Mouse (Mus musculus): ENCODE data around the gene Gm45837. TPM values are rescaled to one million over a fixed set of nuclear protein-coding genes. Genes with fewer than 3 reads are reported as not detected.

Gm45837 gene
- total and polyA plus RNA-seq, 2 experiments, result not detected

- no peak for TF ChIP-seq POLR2A (IDR thresholded peaks at IDR 0.05; ENCODE audit: extremely low read depth, insufficient read depth, low read length)
- no peak for TF ChIP-seq CTCF (IDR thresholded peaks at IDR 0.05; ENCODE audit: low read depth, low read length)
- no peak overlapping the region for H3K4me3 ChIP-seq (ENCODE audit: insufficient read depth, low read depth, low read length)
- WGBS, result 69% methylated on average over 8 of the region's 8 CpGs
These were observed 16.0 kb downstream of the Gm45837 start for GRCm38 (mm10) chr7:101426692-101427091.

DNA sequence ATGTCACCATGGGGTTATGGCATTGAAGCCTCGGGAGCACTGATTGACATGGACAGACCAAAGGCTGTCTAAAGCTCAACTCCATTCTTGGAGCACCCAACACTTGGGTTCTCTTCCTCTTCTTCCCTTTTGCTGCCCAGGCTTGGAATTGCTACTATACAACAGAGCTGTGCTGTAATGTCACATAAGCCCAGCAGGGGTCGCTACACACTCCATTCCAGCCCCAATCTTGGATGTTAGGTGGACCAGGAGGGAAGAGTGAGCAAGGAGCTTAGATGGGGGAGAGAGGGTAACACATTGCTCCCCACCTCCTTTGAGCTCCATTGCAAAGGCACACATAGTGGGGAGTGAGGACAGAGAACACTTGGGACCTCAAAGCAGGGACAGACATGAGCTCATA is 17.1 kb downstream of the Gm45837 start:
- Histone ChIP-seq H3K9ac (ENCODE audit: low read depth, low read length) (no peak overlapping the region), H3K36me3 (ENCODE audit: control insufficient read depth, insufficient read depth, low read length) (no peaks in the 10 kb centered on the region), H3K79me2 (ENCODE audit: control insufficient read depth, insufficient read depth, low read length) (no peaks in the 10 kb centered on the region), H3K4me1 (ENCODE audit: control insufficient read depth, insufficient read depth, low read length) (no peaks in the 10 kb centered on the region), H3K27ac (replicated peaks; ENCODE audit: insufficient read depth, low read depth, low read length) (no peak overlapping the region), H3K27me3 (ENCODE audit: control insufficient read depth, insufficient read depth, low read length) (no peaks in the 10 kb centered on the region), H3K4me3 (ENCODE audit: insufficient read depth, low read depth, low read length) (no peak overlapping the region)
- WGBS, result 4% methylated on average over 2 of the region's 2 CpGs
- DNase-seq (ENCODE audit: extremely low read depth, low read depth, low spot score), result no peak
- TF ChIP-seq POLR2A (IDR thresholded peaks at IDR 0.05; ENCODE audit: extremely low read depth, insufficient read depth, low read length) (no peak), CTCF (IDR thresholded peaks at IDR 0.05; ENCODE audit: low read depth, low read length) (peak; percentile 75)

More at GRCm38 (mm10) chr7:101426692-101427091, 16.0 kb downstream of the Gm45837 start:
- Histone ChIP-seq H3K36me3 (ENCODE audit: control insufficient read depth, insufficient read depth, low read length) (no peaks in the 10 kb centered on the region), H3K9ac (ENCODE audit: low read depth, low read length) (no peak overlapping the region), H3K27me3 (ENCODE audit: control insufficient read depth, insufficient read depth, low read length) (no peaks in the 10 kb centered on the region), H3K27ac (replicated peaks; ENCODE audit: insufficient read depth, low read depth, low read length) (no peak overlapping the region), H3K4me1 (ENCODE audit: control insufficient read depth, insufficient read depth, low read length) (no peaks in the 10 kb centered on the region), H3K79me2 (ENCODE audit: control insufficient read depth, insufficient read depth, low read length) (no peaks in the 10 kb centered on the region)
- no peak for DNase-seq (ENCODE audit: extremely low read depth, low read depth, low spot score)

DNA sequence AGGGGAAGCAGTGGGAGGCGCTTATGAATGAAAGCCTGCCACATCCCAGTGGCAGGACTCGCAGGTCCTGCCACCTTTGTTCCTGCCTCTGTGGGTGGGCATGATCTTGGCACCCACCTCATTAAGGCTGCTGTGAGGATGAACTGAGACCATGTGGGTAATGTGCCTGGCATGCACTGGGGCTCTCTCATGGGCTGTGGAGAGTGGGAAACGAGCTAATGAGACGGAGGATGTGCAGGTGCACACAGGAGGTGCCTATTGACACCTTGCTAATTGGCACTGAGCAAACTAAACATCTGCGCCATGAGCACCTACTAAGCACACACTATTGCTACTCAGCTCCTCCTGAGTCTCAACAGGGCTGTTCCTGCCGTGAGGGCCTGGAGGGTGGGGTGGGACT is 24.4 kb downstream of the Gm45837 start:
- H3K27me3 ChIP-seq (ENCODE audit: control insufficient read depth, insufficient read depth, low read length), result no peaks in the 10 kb centered on the region
- H3K4me3 ChIP-seq (ENCODE audit: insufficient read depth, low read depth, low read length), result no peak overlapping the region
- no peaks in the 10 kb centered on the region for H3K36me3 ChIP-seq (ENCODE audit: control insufficient read depth, insufficient read depth, low read length)
- WGBS, result 60% methylated on average over 6 of the region's 6 CpGs
- H3K27ac ChIP-seq (replicated peaks; ENCODE audit: insufficient read depth, low read depth, low read length), result no peak overlapping the region
- H3K79me2 ChIP-seq (ENCODE audit: control insufficient read depth, insufficient read depth, low read length), result no peaks in the 10 kb centered on the region
- H3K9ac ChIP-seq (ENCODE audit: low read depth, low read length), result no peak overlapping the region
- H3K4me1 ChIP-seq (ENCODE audit: control insufficient read depth, insufficient read depth, low read length), result no peaks in the 10 kb centered on the region
- TF ChIP-seq CTCF (IDR thresholded peaks at IDR 0.05; ENCODE audit: low read depth, low read length) (no peak), POLR2A (IDR thresholded peaks at IDR 0.05; ENCODE audit: extremely low read depth, insufficient read depth, low read length) (no peak)
- no peak for DNase-seq (ENCODE audit: extremely low read depth, low read depth, low spot score)

DNA sequence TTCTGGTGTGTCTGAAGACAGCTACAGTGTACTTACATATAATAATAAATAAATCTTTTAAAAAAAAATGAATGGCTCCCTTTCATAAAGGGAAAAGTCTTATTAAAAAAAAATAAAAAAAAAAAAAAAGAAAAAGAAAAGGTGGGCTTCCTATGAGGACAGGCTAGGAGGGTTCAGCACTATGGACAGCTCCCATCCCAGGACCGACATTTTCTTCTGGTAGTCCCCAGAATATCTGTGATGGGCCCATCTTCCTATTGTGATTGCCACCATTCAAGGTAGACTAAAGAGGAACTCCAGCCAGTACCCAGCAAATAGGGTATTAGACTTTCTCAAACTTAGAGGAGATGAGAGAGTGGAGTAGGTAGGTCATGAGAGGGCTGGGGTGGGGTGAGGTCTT is 27.2 kb downstream of the Gm45837 start:
- no peaks in the 10 kb centered on the region for H3K79me2 ChIP-seq (ENCODE audit: control insufficient read depth, insufficient read depth, low read length)
- H3K9ac ChIP-seq (ENCODE audit: low read depth, low read length), result no peak overlapping the region
- no peak overlapping the region for H3K4me3 ChIP-seq (ENCODE audit: insufficient read depth, low read depth, low read length)
- no peaks in the 10 kb centered on the region for H3K36me3 ChIP-seq (ENCODE audit: control insufficient read depth, insufficient read depth, low read length)
- 4% methylated on average over 1 of the region's 1 CpGs for WGBS
- TF ChIP-seq POLR2A (IDR thresholded peaks at IDR 0.05; ENCODE audit: extremely low read depth, insufficient read depth, low read length), result no peak
- TF ChIP-seq CTCF (IDR thresholded peaks at IDR 0.05; ENCODE audit: low read depth, low read length), result no peak
- DNase-seq (ENCODE audit: extremely low read depth, low read depth, low spot score), result no peak
- no peak overlapping the region for H3K27ac ChIP-seq (replicated peaks; ENCODE audit: insufficient read depth, low read depth, low read length)
- H3K27me3 ChIP-seq (ENCODE audit: control insufficient read depth, insufficient read depth, low read length), result no peaks in the 10 kb centered on the region
- H3K4me1 ChIP-seq (ENCODE audit: control insufficient read depth, insufficient read depth, low read length), result no peaks in the 10 kb centered on the region

DNA sequence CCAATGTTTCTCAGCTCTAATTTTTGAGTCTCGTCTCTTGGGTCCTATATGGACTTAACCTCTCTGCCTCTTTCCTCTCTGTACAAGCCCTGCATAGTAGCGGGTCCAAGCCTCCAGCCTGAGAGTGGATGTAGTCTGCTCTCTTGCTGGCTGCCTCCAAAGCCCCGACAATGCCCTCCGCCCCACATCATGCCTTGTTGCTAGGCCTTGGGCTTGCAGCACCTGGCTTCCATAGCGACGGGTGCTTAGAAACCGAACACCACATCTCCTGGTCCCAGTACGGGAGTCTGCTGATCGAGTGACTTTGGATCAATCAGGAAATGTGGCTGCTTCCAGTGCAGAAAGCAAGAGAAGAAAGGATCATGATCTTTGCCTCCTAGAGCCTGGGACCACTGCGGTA is 32.4 kb downstream of the Gm45837 start:
- 68% methylated on average over 10 of the region's 10 CpGs for WGBS
- Histone ChIP-seq H3K4me1 (ENCODE audit: control insufficient read depth, insufficient read depth, low read length) (no peaks in the 10 kb centered on the region), H3K27me3 (ENCODE audit: control insufficient read depth, insufficient read depth, low read length) (no peaks in the 10 kb centered on the region), H3K4me3 (ENCODE audit: insufficient read depth, low read depth, low read length) (no peak overlapping the region), H3K79me2 (ENCODE audit: control insufficient read depth, insufficient read depth, low read length) (no peaks in the 10 kb centered on the region), H3K9ac (ENCODE audit: low read depth, low read length) (no peak overlapping the region), H3K27ac (replicated peaks; ENCODE audit: insufficient read depth, low read depth, low read length) (no peak overlapping the region), H3K36me3 (ENCODE audit: control insufficient read depth, insufficient read depth, low read length) (no peaks in the 10 kb centered on the region)
- TF ChIP-seq CTCF (IDR thresholded peaks at IDR 0.05; ENCODE audit: low read depth, low read length) (no peak), POLR2A (IDR thresholded peaks at IDR 0.05; ENCODE audit: extremely low read depth, insufficient read depth, low read length) (no peak)
- DNase-seq (ENCODE audit: extremely low read depth, low read depth, low spot score), result no peak

- H3K4me3 ChIP-seq (ENCODE audit: insufficient read depth, low read depth, low read length), result no peak overlapping the region
- no peak overlapping the region for H3K27ac ChIP-seq (replicated peaks; ENCODE audit: insufficient read depth, low read depth, low read length)
- H3K27me3 ChIP-seq (ENCODE audit: control insufficient read depth, insufficient read depth, low read length), result no peaks in the 10 kb centered on the region
- H3K4me1 ChIP-seq (ENCODE audit: control insufficient read depth, insufficient read depth, low read length), result no peaks in the 10 kb centered on the region
- TF ChIP-seq CTCF (IDR thresholded peaks at IDR 0.05; ENCODE audit: low read depth, low read length), result no peak
- WGBS, result 87% methylated on average over 4 of the region's 4 CpGs
- H3K9ac ChIP-seq (ENCODE audit: low read depth, low read length), result no peak overlapping the region
- no peaks in the 10 kb centered on the region for H3K79me2 ChIP-seq (ENCODE audit: control insufficient read depth, insufficient read depth, low read length)
- DNase-seq (ENCODE audit: extremely low read depth, low read depth, low spot score), result no peak
- no peaks in the 10 kb centered on the region for H3K36me3 ChIP-seq (ENCODE audit: control insufficient read depth, insufficient read depth, low read length)
These were observed 33.5 kb downstream of the Gm45837 start for GRCm38 (mm10) chr7:101444211-101444610.

Data from liver, adult 2 months (tissue).